Mouse (Mus musculus): ENCODE results near the gene Sfxn5. TPM values are rescaled to one million over a fixed set of nuclear protein-coding genes. Genes with fewer than 3 reads are reported as not detected.

The Sfxn5 gene
- polyA plus RNA-seq, 1 experiment from 2014 or later = 7.2 TPM

- H3K4me1 ChIP-seq = no peaks in the 10 kb centered on the region
- H3K36me3 ChIP-seq = no peaks in the 10 kb centered on the region
- H3K4me2 ChIP-seq (replicated peaks) = no peak overlapping the region
- ATAC-seq (ENCODE audit: insufficient number of reproducible peaks, insufficient read depth, low FRiP score, low TSS enrichment) = no peak
- H3K4me3 ChIP-seq = no peak overlapping the region
- no peaks in the 10 kb centered on the region for H3K9me3 ChIP-seq
- WGBS = 65% methylated on average over 3 of the region's 3 CpGs
- no peak overlapping the region for H3K9ac ChIP-seq
- no peak overlapping the region for H3K27ac ChIP-seq
- no peaks in the 10 kb centered on the region for H3K27me3 ChIP-seq
These were observed 30.7 kb downstream of the Sfxn5 start for GRCm38 (mm10) chr6:85302326-85303055.

DNA sequence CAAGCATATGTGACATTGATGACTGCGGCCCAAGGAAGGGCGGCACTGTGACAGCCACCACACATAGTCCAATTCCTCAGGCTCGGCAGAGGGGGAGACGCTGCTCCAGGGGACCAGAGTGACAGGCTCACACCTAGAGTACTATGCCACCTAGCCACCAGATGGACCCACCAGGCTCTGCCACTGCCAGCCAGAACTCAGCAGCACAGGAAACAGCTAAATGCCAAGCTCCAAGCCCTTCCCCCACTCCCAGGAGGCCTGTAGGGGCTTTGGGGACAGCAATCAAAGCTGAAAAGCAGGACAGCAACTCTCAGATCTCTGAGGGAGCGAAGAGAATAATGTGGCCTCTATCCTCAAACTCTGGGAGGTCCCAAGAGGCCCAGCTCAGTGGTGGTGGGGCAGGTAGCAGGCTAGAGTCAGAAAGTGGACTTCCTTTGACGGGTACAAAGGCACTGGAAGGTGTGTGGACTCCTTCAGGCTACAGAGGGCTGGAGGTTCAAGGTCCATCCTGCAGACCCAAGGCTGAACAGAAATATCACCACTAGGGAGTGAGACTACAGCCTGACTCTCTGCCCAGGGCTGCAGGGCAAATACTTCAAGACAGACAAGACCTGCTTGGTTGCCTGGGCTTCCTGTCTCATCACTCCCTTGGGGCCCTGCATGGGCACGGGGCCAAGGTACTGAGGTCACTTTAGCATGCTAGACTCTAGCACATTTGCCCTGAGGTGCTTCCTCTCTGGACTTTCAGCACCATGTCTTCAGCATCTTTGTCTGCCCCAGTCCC lies 37.6 kb downstream of the Sfxn5 start:
- Histone ChIP-seq H3K27me3 (no peaks in the 10 kb centered on the region), H3K27ac (no peak overlapping the region), H3K9me3 (no peaks in the 10 kb centered on the region), H3K4me1 (peaks cover 13% of the 10 kb centered on the region), H3K36me3 (no peaks in the 10 kb centered on the region), H3K4me2 (replicated peaks) (no peak overlapping the region), H3K4me3 (no peak overlapping the region), H3K9ac (no peak overlapping the region)
- 0 out of 2 replicates have a peak, but pooled peaks have one; percentile 28 for ATAC-seq (ENCODE audit: insufficient number of reproducible peaks, insufficient read depth, low FRiP score, low TSS enrichment)
- 45% methylated on average over 7 of the region's 7 CpGs for WGBS

DNA sequence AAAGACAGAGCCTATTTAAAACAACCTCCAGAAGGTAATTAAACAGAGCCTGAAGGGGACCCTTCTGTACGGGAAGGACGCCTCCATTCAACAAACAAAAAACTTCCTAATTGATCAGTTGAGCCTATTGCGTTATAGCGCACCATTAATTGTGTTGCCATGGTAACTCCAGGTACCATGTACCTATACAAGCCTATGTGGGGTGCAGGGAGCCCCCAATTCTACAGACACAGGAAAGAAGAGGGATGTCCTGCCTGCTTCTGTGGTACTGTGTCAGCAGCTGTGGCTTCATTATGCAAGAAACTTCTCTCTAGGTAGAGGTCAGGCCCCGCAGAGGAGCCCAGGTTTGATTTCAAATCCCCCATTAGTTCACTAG lies 39.2 kb downstream of the Sfxn5 start:
- 60% methylated on average over 5 of the region's 5 CpGs for WGBS
- ATAC-seq (ENCODE audit: insufficient number of reproducible peaks, insufficient read depth, low FRiP score, low TSS enrichment) = no peak
- Histone ChIP-seq H3K27ac (no peak overlapping the region), H3K4me2 (replicated peaks) (no peak overlapping the region), H3K27me3 (no peaks in the 10 kb centered on the region), H3K4me1 (peaks cover 13% of the 10 kb centered on the region), H3K4me3 (no peak overlapping the region), H3K9me3 (no peaks in the 10 kb centered on the region), H3K9ac (no peak overlapping the region), H3K36me3 (no peaks in the 10 kb centered on the region)

GRCm38 (mm10) chr6:85293255-85294003 lies 39.8 kb downstream of the Sfxn5 start:
- Histone ChIP-seq H3K36me3 (no peaks in the 10 kb centered on the region), H3K4me1 (peaks cover 13% of the 10 kb centered on the region), H3K9me3 (no peaks in the 10 kb centered on the region), H3K4me2 (replicated peaks) (no peak overlapping the region), H3K27me3 (no peaks in the 10 kb centered on the region), H3K9ac (no peak overlapping the region), H3K4me3 (no peak overlapping the region), H3K27ac (no peak overlapping the region)
- 48% methylated on average over 10 of the region's 10 CpGs for WGBS
- no peak for ATAC-seq (ENCODE audit: insufficient number of reproducible peaks, insufficient read depth, low FRiP score, low TSS enrichment)

DNA sequence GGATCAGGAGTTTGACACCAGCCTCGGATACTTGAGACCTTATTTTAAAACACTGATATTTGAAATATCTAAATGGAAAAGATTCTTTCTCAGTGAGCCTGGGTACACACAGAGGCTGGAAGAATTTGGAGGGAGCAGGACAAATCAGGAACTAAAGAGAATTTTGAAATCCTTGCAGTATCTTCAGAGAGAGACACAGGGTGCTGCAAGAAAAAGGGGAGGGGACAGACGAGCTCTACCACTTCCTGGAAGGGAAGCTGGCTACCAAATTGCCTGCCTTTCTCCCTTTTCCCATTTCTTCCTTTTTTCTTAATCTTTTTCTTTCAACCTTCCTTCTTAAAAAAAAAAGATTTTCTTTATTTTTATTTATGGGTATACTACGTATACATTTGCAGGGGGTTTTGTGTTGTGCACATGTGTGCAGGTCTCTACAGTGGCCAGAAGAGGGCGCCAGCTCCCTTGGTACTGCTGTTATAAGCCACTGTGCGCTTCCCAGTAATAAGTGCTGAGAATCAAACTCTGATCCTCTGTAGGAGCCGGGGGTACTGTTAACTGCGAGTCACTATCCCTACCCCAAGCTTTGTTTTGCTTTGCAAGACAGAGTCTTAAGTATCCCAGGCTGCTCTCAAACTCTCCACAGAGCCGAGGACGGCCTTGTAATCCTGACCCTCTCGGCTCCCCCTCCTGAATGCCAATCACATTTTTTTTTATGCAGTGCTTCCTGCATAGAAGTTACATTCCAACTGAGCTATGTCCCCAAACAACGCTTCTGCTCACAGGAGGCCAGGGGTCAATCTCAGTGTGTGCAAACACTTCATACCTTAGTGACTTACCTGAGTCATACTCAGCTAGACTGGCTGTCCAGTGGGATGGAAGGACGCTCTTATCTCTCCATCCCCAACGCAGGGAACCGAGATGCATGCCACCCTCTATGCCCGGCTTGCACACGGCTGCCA lies 42.1 kb downstream of the Sfxn5 start:
- no peaks in the 10 kb centered on the region for H3K36me3 ChIP-seq
- no peak overlapping the region for H3K9ac ChIP-seq
- H3K4me3 ChIP-seq = no peak overlapping the region
- ATAC-seq (ENCODE audit: insufficient number of reproducible peaks, insufficient read depth, low FRiP score, low TSS enrichment) = no peak
- no peaks in the 10 kb centered on the region for H3K9me3 ChIP-seq
- H3K4me2 ChIP-seq (replicated peaks) = no peak overlapping the region
- no peaks in the 10 kb centered on the region for H3K27me3 ChIP-seq
- 89% methylated on average over 16 of the region's 16 CpGs for WGBS
- H3K4me1 ChIP-seq = peaks cover 13% of the 10 kb centered on the region
- no peak overlapping the region for H3K27ac ChIP-seq

- H3K4me3 ChIP-seq = no peak overlapping the region
- no peak overlapping the region for H3K27ac ChIP-seq
- 76% methylated on average over 4 of the region's 4 CpGs for WGBS
These were observed 44.9 kb downstream of the Sfxn5 start for GRCm38 (mm10) chr6:85288193-85288857.

DNA sequence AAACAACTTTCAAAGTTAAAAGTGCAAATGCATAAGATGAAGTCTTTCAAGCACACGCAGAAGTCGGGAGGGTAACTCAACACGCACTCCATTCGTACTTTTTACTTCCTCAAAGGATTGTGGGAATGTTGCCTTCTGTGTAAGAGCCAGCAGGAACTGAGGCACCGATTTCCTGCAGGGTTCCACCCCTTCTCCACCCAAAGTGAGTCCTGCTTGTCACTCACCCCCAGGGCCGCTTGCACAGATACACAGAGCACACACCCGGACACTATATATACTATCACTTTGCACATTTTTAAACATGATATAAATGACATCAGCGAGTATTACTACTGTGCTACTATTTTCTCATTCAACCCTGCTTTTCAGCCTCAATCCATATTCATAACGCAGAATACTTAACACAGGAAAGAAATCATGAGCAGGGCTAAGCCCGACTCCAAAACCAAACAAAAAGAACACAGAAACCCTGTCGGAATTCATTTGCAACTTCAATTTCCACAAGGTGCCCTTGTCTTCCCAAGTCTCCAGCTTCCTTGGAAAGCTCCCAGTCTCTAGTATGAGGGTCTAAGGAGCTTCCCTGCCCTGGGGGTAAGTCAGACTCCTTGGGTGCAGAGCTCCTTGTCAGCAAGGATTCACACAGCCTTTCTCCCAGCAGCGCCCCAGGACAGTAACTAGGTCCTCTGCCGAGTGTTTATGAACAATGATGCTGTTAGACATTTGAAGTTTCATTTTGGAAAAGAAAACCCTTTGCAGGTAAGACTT lies 46.8 kb downstream of the Sfxn5 start:
- no peaks in the 10 kb centered on the region for H3K27me3 ChIP-seq
- no peaks in the 10 kb centered on the region for H3K36me3 ChIP-seq
- H3K4me2 ChIP-seq (replicated peaks) = no peak overlapping the region
- 75% methylated on average over 13 of the region's 13 CpGs for WGBS
- ATAC-seq (ENCODE audit: insufficient number of reproducible peaks, insufficient read depth, low FRiP score, low TSS enrichment) = no peak
- H3K4me1 ChIP-seq = no peaks in the 10 kb centered on the region
- H3K27ac ChIP-seq = no peak overlapping the region
- no peak overlapping the region for H3K4me3 ChIP-seq
- H3K9me3 ChIP-seq = no peaks in the 10 kb centered on the region
- no peak overlapping the region for H3K9ac ChIP-seq

More at GRCm38 (mm10) chr6:85288193-85288857, 44.9 kb downstream of the Sfxn5 start:
- Histone ChIP-seq H3K4me2 (replicated peaks) (no peak overlapping the region), H3K36me3 (no peaks in the 10 kb centered on the region), H3K27me3 (no peaks in the 10 kb centered on the region), H3K4me1 (no peaks in the 10 kb centered on the region), H3K9ac (no peak overlapping the region), H3K9me3 (no peaks in the 10 kb centered on the region)
- no peak for ATAC-seq (ENCODE audit: insufficient number of reproducible peaks, insufficient read depth, low FRiP score, low TSS enrichment)

- ATAC-seq (ENCODE audit: insufficient number of reproducible peaks, insufficient read depth, low FRiP score, low TSS enrichment) = no peak
- H3K9ac ChIP-seq = no peak overlapping the region
- H3K27me3 ChIP-seq = no peaks in the 10 kb centered on the region
- no peaks in the 10 kb centered on the region for H3K9me3 ChIP-seq
- H3K4me2 ChIP-seq (replicated peaks) = no peak overlapping the region
- H3K4me3 ChIP-seq = no peak overlapping the region
- H3K36me3 ChIP-seq = no peaks in the 10 kb centered on the region
- no peaks in the 10 kb centered on the region for H3K4me1 ChIP-seq
- no peak overlapping the region for H3K27ac ChIP-seq
- 76% methylated on average over 14 of the region's 14 CpGs for WGBS
These were observed 52.4 kb downstream of the Sfxn5 start for GRCm38 (mm10) chr6:85280871-85281270.

GRCm38 (mm10) chr6:85276571-85276970 lies 56.7 kb downstream of the Sfxn5 start:
- WGBS = 74% methylated on average over 8 of the region's 8 CpGs
- no peak overlapping the region for H3K27ac ChIP-seq
- ATAC-seq (ENCODE audit: insufficient number of reproducible peaks, insufficient read depth, low FRiP score, low TSS enrichment) = no peak

DNA sequence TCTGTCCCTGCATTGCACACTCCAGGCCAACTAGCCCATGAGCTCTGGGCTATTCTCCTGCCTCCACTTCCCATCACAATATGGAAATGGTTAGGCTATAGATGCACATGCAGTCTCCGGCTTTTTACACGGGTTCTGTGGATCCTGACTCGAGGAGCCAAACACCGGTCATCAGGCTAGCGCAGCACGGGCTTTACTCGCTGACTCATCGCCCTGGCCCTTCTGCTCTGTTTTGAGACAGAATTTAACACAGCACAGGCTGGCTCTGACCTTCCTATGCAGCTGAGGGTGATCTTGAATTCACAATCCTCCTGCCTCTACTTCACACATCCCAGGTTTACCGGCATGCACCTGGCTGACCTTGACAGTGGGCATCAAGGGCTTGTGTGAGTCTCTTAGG lies 60.8 kb downstream of the Sfxn5 start:
- Histone ChIP-seq H3K9ac (no peak overlapping the region), H3K9me3 (no peaks in the 10 kb centered on the region), H3K4me1 (peaks cover 5% of the 10 kb centered on the region; the same call in 1 of the 2 replicates), H3K27ac (no peak overlapping the region), H3K4me3 (no peak overlapping the region), H3K36me3 (no peaks in the 10 kb centered on the region), H3K27me3 (0 out of 2 replicates have a peak, but pooled peaks cover 5% of the 10 kb centered on the region), H3K4me2 (replicated peaks) (no peak overlapping the region)
- no peak for ATAC-seq (ENCODE audit: insufficient number of reproducible peaks, insufficient read depth, low FRiP score, low TSS enrichment)
- 83% methylated on average over 9 of the region's 9 CpGs for WGBS

More at GRCm38 (mm10) chr6:85276571-85276970, 56.7 kb downstream of the Sfxn5 start:
- Histone ChIP-seq H3K27me3 (no peaks in the 10 kb centered on the region), H3K4me1 (no peaks in the 10 kb centered on the region), H3K9me3 (no peaks in the 10 kb centered on the region), H3K4me2 (replicated peaks) (no peak overlapping the region), H3K9ac (no peak overlapping the region), H3K4me3 (no peak overlapping the region), H3K36me3 (no peaks in the 10 kb centered on the region)
